Mouse (Mus musculus): ENCODE data around the gene Radil. TPM values are rescaled to one million over a fixed set of nuclear protein-coding genes. Genes with fewer than 3 reads are reported as not detected.

Radil gene
- polyA plus RNA-seq, 1 experiment: 0.67 TPM

DNA sequence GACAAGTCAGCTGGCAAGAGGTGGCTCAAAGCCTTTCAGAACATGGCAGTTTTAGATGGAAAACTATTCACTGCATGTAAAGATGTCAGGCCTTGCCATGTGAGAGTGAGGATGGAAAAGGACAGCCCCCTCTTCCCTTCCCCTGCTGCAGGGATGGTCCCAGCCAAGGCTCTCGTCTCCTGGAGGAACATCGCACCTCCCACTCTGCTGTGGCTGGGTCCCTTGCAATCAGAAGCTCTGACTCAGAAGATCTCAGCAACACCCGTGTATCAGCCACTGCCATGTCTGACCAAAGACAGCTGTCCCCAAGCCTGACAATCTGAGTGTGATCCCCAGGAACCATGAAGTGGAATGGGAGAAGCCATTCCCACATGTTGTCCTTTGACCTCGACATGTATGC, 38.8 kb downstream of the Radil start:
- no peaks in the 10 kb centered on the region for H3K36me3 ChIP-seq (ENCODE audit: control insufficient read depth, insufficient read depth, low read length)
- no peak for TF ChIP-seq POLR2A (IDR thresholded peaks at IDR 0.05; ENCODE audit: low read depth, low read length)
- TF ChIP-seq CTCF (conservative IDR thresholded peaks at IDR 0.05; ENCODE audit: insufficient read depth, insufficient read length, low read depth, low read length): no peak
- H3K27ac ChIP-seq (ENCODE audit: insufficient read depth, low read depth, low read length): no peak overlapping the region
- no peaks in the 10 kb centered on the region for H3K27me3 ChIP-seq (replicated peaks; ENCODE audit: control insufficient read depth, insufficient read depth, low read length)
- DNase-seq: no peak
- H3K4me3 ChIP-seq (ENCODE audit: insufficient read depth, low read depth, low read length): no peak overlapping the region
- WGBS: 79% methylated on average over 4 of the region's 4 CpGs
- H3K4me1 ChIP-seq (ENCODE audit: control insufficient read depth, insufficient read depth, low read length): no peaks in the 10 kb centered on the region

DNA sequence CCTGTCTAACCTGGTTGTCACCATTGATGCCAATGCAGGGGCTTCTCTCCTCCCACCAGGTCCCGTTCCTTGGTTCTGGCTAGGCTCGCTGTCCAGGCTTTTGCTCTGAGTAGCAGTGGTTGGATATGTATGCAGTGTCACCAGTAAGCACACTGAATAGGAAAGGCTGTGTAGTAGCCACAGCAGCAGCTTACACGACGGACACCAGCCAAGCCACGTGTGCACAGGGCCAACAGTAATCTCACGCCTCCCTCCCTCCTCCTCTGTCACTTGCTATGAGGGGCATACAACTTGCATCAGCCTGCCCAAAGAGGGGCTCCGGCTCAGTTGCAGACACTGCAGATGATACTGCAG, 40.9 kb downstream of the Radil start:
- H3K4me1 ChIP-seq (ENCODE audit: control insufficient read depth, insufficient read depth, low read length): no peaks in the 10 kb centered on the region
- TF ChIP-seq CTCF (conservative IDR thresholded peaks at IDR 0.05; ENCODE audit: insufficient read depth, insufficient read length, low read depth, low read length) (no peak), POLR2A (IDR thresholded peaks at IDR 0.05; ENCODE audit: low read depth, low read length) (no peak)
- no peak for DNase-seq
- WGBS: 83% methylated on average over 7 of the region's 7 CpGs
- H3K27me3 ChIP-seq (replicated peaks; ENCODE audit: control insufficient read depth, insufficient read depth, low read length): no peaks in the 10 kb centered on the region
- H3K27ac ChIP-seq (ENCODE audit: insufficient read depth, low read depth, low read length): no peak overlapping the region
- no peaks in the 10 kb centered on the region for H3K36me3 ChIP-seq (ENCODE audit: control insufficient read depth, insufficient read depth, low read length)
- no peak overlapping the region for H3K4me3 ChIP-seq (ENCODE audit: insufficient read depth, low read depth, low read length)

DNA sequence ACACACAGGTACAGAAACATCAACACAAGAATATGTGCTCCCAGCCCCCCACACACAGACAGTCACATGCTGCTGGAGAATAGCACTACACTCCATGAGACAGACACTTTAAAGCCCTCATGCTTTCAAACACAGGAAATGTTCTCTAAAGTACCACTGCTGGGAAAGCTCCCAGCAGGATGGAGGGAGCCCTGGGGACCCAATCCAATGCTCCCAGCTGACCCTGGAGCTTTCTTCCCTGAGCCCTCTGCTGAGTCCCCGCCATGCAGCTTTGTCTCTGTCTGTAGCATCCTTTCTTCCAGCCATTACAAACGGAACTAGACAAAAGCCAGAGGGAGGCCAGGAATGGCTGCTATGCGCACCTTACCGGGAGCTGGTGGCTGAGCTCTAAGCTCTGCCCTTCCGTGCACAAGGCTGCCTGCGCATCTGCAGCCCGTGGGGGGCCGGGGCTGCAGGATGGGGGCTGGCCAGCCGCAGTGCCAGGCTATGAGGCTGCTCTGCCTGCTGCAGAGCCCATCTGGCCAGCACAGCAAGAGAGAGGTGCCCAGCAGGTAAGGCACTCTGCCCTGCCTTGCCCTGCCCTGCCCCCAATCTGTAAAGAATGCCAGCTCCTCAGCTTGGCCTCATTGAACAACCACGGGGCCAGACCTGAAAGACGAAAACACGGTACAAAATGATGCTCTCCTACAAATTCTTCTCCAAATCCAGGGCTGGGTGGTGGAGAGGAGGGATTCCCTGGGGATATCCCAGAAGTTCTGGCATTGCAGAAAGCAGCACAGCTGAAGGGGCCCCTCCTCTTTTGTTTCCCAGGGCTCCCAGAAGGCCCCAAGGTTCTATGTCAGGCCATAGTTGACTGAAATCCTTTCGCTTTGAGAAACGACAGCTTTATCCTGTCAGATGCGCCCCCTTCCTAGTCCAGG, 41.5 kb downstream of the Radil start:
- DNase-seq: no peak
- TF ChIP-seq POLR2A (IDR thresholded peaks at IDR 0.05; ENCODE audit: low read depth, low read length) (no peak), CTCF (conservative IDR thresholded peaks at IDR 0.05; ENCODE audit: insufficient read depth, insufficient read length, low read depth, low read length) (no peak)
- Histone ChIP-seq H3K36me3 (ENCODE audit: control insufficient read depth, insufficient read depth, low read length) (no peaks in the 10 kb centered on the region), H3K4me1 (ENCODE audit: control insufficient read depth, insufficient read depth, low read length) (no peaks in the 10 kb centered on the region), H3K27me3 (replicated peaks; ENCODE audit: control insufficient read depth, insufficient read depth, low read length) (no peaks in the 10 kb centered on the region), H3K27ac (ENCODE audit: insufficient read depth, low read depth, low read length) (no peak overlapping the region), H3K4me3 (ENCODE audit: insufficient read depth, low read depth, low read length) (no peak overlapping the region)
- WGBS: 29% methylated on average over 15 of the region's 15 CpGs

DNA sequence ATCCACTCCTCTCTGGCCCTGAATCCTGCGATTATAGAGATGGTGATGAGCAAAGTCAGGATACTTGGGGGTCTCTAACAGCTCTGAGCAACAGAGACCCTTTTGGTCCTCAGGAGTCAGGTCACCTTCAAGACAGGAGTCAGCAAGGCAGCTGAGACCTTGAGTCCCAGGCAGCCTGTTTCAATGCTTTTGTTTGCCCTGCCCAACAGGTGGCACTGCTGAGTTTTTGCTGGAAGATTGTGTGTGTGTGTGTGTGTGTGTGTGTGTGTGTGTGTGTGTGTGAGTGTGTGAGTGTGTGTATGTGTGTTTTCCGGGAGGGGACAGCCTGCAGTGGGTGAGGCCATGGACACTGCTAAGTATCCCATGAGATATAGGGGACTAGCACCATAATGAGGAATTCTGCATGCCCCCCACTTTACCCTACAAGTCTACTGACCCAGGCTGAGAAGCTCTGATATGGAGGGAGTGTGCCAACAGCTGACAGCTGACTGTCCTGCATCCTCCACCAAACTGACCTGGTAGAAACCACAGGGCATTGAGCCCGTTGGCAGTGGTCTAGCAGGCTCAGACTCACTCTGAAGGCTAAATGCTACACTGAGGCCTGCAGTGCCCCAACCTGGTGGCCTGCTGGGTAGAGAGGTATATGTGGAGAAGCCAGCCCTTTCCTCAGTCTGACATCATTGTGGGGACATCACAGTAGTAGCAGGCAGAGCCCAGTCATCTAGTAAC, 45.0 kb downstream of the Radil start:
- WGBS: 76% methylated on average over 3 of the region's 3 CpGs
- H3K4me3 ChIP-seq (ENCODE audit: insufficient read depth, low read depth, low read length): no peak overlapping the region
- DNase-seq: no peak

DNA sequence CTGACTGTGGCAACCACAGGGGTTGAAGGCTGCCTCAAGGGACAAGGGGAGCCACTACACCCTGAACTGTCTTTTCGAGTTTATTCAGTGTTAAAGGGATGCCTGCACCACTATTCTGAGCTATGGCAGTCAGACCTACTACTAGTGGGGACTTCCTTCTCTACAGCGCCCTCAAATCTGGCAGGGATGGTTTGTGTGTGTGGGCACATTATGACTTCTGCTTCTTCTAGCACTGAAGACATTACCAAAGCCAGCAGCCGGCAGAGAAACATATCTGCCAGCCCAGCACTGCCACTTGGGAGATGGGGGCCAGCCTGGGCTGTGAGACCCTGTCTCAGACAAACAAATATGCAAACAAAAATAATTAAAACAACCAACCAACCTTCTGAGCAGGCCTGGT, 46.7 kb downstream of the Radil start:
- DNase-seq: no peak
- no peak overlapping the region for H3K27ac ChIP-seq (ENCODE audit: insufficient read depth, low read depth, low read length)
- H3K4me1 ChIP-seq (ENCODE audit: control insufficient read depth, insufficient read depth, low read length): no peaks in the 10 kb centered on the region
- no peaks in the 10 kb centered on the region for H3K27me3 ChIP-seq (replicated peaks; ENCODE audit: control insufficient read depth, insufficient read depth, low read length)
- no peak overlapping the region for H3K4me3 ChIP-seq (ENCODE audit: insufficient read depth, low read depth, low read length)
- TF ChIP-seq POLR2A (IDR thresholded peaks at IDR 0.05; ENCODE audit: low read depth, low read length) (no peak), CTCF (conservative IDR thresholded peaks at IDR 0.05; ENCODE audit: insufficient read depth, insufficient read length, low read depth, low read length) (no peak)
- no peaks in the 10 kb centered on the region for H3K36me3 ChIP-seq (ENCODE audit: control insufficient read depth, insufficient read depth, low read length)
- 88% methylated on average over 3 of the region's 3 CpGs for WGBS

More for the DNA sequence above, 45.0 kb downstream of the Radil start:
- no peak overlapping the region for H3K27ac ChIP-seq (ENCODE audit: insufficient read depth, low read depth, low read length)
- H3K27me3 ChIP-seq (replicated peaks; ENCODE audit: control insufficient read depth, insufficient read depth, low read length): no peaks in the 10 kb centered on the region
- no peaks in the 10 kb centered on the region for H3K36me3 ChIP-seq (ENCODE audit: control insufficient read depth, insufficient read depth, low read length)
- H3K4me1 ChIP-seq (ENCODE audit: control insufficient read depth, insufficient read depth, low read length): no peaks in the 10 kb centered on the region
- TF ChIP-seq CTCF (conservative IDR thresholded peaks at IDR 0.05; ENCODE audit: insufficient read depth, insufficient read length, low read depth, low read length) (peak; percentile 46), POLR2A (IDR thresholded peaks at IDR 0.05; ENCODE audit: low read depth, low read length) (no peak)

DNA sequence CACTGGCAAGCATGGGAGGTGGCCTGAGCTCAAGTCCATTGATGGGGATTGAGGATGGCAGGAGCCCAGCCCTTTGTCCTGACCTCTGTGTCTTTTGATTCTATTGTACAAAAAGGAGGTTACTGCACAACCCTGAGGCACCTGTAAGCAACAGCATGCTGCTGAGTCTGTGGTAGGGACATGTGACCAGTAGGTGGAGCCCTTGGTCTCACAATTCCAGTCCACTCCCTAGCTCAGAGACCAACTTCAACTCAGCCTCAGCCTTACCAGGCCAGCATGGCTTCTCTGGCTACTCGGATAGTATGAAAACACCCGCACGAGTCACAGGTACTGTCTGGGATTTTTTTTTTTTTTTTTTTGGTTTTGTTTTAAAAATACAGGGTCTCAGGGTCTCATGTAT, 48.5 kb downstream of the Radil start:
- H3K27me3 ChIP-seq (replicated peaks; ENCODE audit: control insufficient read depth, insufficient read depth, low read length): no peaks in the 10 kb centered on the region
- no peaks in the 10 kb centered on the region for H3K36me3 ChIP-seq (ENCODE audit: control insufficient read depth, insufficient read depth, low read length)
- peak; percentile 87 for DNase-seq
- no peak overlapping the region for H3K27ac ChIP-seq (ENCODE audit: insufficient read depth, low read depth, low read length)
- WGBS: 6% methylated on average over 3 of the region's 3 CpGs
- TF ChIP-seq POLR2A (IDR thresholded peaks at IDR 0.05; ENCODE audit: low read depth, low read length) (no peak), CTCF (conservative IDR thresholded peaks at IDR 0.05; ENCODE audit: insufficient read depth, insufficient read length, low read depth, low read length) (peak; percentile 92)
- H3K4me3 ChIP-seq (ENCODE audit: insufficient read depth, low read depth, low read length): no peak overlapping the region
- H3K4me1 ChIP-seq (ENCODE audit: control insufficient read depth, insufficient read depth, low read length): no peaks in the 10 kb centered on the region

DNA sequence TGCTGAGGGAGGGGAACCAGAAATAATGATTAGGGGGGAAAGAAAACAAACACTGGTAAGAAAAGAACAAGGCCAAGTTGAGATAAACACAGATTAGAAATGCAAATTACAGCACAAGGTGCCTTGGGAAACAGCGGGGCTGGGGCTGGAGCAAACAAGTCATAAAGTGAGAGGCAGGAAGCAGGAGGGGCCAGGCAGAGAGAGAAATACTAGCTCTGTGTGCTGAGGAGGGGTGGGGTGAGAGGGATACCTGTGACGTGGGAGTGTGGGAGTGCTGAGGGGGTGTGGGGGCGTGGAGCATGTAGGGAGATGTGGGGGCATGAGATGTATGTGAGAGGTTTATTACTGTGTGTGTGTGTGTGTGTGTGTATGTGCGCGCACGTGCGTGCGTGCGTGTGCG, 50.0 kb downstream of the Radil start:
- WGBS: 57% methylated on average over 10 of the region's 10 CpGs
- H3K4me3 ChIP-seq (ENCODE audit: insufficient read depth, low read depth, low read length): no peak overlapping the region
- no peaks in the 10 kb centered on the region for H3K27me3 ChIP-seq (replicated peaks; ENCODE audit: control insufficient read depth, insufficient read depth, low read length)
- DNase-seq: no peak
- no peak overlapping the region for H3K27ac ChIP-seq (ENCODE audit: insufficient read depth, low read depth, low read length)
- no peaks in the 10 kb centered on the region for H3K36me3 ChIP-seq (ENCODE audit: control insufficient read depth, insufficient read depth, low read length)
- TF ChIP-seq POLR2A (IDR thresholded peaks at IDR 0.05; ENCODE audit: low read depth, low read length) (no peak), CTCF (conservative IDR thresholded peaks at IDR 0.05; ENCODE audit: insufficient read depth, insufficient read length, low read depth, low read length) (no peak)
- H3K4me1 ChIP-seq (ENCODE audit: control insufficient read depth, insufficient read depth, low read length): no peaks in the 10 kb centered on the region
